Mouse (Mus musculus) lung, adult 2 months (tissue): ENCODE data around the gene Pde4d.

Experiments
- CTCF ChIP-seq: fragments of 200-500 bp; IDR thresholded peaks from 2 replicates; pipeline ENCODE4 v1.5.1; 2011; ENCODE audit warnings: mild to moderate bottlenecking, low read length, control low read depth; ENCODE audit not compliant: insufficient read depth
- POLR2A ChIP-seq: fragments of 200-500 bp; IDR thresholded peaks from 2 replicates; pipeline ENCODE4 v1.6.1; 2011; ENCODE audit warnings: low read depth, mild to moderate bottlenecking, control low read depth, low read length, borderline replicate concordance; ENCODE audit errors: extremely low read depth

DNA sequence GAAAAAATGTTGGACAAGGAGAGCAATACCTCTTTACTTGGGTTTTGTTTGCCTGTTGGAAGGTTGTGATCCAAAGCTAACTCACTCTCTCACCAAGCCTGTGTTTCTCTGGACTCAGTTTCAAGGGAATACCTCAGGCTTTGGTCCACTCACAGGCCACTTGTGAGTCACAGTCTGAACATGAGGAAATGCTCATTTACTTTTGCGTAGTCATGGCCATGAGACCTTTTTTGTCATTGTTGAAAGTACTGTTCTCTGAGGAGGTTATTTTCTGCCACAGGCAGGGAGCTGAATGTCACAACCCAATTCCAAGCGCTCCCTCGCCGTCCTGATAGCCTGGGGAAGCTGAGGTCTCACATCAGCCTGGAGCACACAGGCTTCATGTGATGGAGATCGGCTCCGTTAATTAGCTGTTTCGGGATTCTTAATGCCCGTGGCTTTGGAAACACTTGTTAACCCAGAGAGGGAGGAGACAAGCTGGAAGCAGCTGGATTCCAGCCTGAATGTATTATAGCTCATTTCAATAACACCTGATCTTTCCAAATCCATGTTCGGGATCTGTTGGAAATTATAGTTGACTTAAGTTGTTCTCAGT is 792.8 kb downstream of the Pde4d start:
- no peak for TF ChIP-seq CTCF
- no peak; the same call in 1 of the 2 replicates for TF ChIP-seq POLR2A
